ENCODE assay signal across 17 mouse cellular contexts in genomic region chr6:87153231-87153580, GRCm38 (mm10). TPM values are rescaled to one million over a fixed set of nuclear protein-coding genes. Genes with fewer than 3 reads are reported as not detected.
DNase-seq lines count a peak whose midpoint lies in the region; ATAC-seq and TF ChIP-seq lines count a peak whose summit lies in the region.
"Had no signal": no experiment of that assay in that cellular context is flagged by ENCODE, and none has a peak within 500 bp of the region (broad histone marks: within the 10 kb centered on the region; RNA-seq: fewer than 3 reads in every experiment).

No protein-coding gene starts in this region.

- peak overlapping the region; percentile 46 for H3K4me2 ChIP-seq in liver, embryonic 11.5 days
- H3K4me2 ChIP-seq in embryonic facial prominence, embryonic 13.5 days = no peak overlapping the region
- peak overlapping the region; percentile 37 for H3K4me2 ChIP-seq in liver, embryonic 13.5 days
- H3K4me2 ChIP-seq in stomach, postnatal 0 days (replicated peaks; ENCODE audit: low read depth) = no peak overlapping the region
- H3K4me2 ChIP-seq: forebrain, embryonic 15.5 days; kidney, embryonic 15.5 days; midbrain, embryonic 12.5 days; neural tube, embryonic 12.5 days had no signal

- no peaks in the 10 kb centered on the region for H3K36me3 ChIP-seq in liver, embryonic 11.5 days (ENCODE audit: control insufficient read depth, insufficient read depth, low read length)
- peaks cover 37% of the 10 kb centered on the region for H3K36me3 ChIP-seq in embryonic facial prominence, embryonic 13.5 days
- H3K36me3 ChIP-seq in liver, embryonic 13.5 days = no peaks in the 10 kb centered on the region
- H3K36me3 ChIP-seq in small intestine, adult 2 months (ENCODE audit: control insufficient read depth, insufficient read depth, low read length) = no peaks in the 10 kb centered on the region
- H3K36me3 ChIP-seq in stomach, postnatal 0 days (ENCODE audit: control insufficient read depth, insufficient read depth, low read length) = 0 out of 2 replicates have a peak, but pooled peaks cover 3% of the 10 kb centered on the region
- H3K36me3 ChIP-seq: forebrain, embryonic 15.5 days; kidney, embryonic 15.5 days; midbrain, embryonic 12.5 days; neural tube, embryonic 12.5 days had no signal

- no peaks in the 10 kb centered on the region for H3K27me3 ChIP-seq in liver, embryonic 11.5 days (replicated peaks; ENCODE audit: control insufficient read depth, insufficient read depth, low read length)
- H3K27me3 ChIP-seq in embryonic facial prominence, embryonic 13.5 days = no peaks in the 10 kb centered on the region
- H3K27me3 ChIP-seq in liver, embryonic 13.5 days = peaks cover 10% of the 10 kb centered on the region; the same call in 1 of the 2 replicates
- H3K27me3 ChIP-seq in small intestine, adult 2 months (ENCODE audit: control insufficient read depth, insufficient read depth, low read length) = no peaks in the 10 kb centered on the region
- no peaks in the 10 kb centered on the region for H3K27me3 ChIP-seq in stomach, postnatal 0 days (ENCODE audit: control insufficient read depth, insufficient read depth, low read length)
- H3K27me3 ChIP-seq: forebrain, embryonic 15.5 days; kidney, embryonic 15.5 days; midbrain, embryonic 12.5 days; neural tube, embryonic 12.5 days had no signal

- H3K9ac ChIP-seq in liver, embryonic 11.5 days (ENCODE audit: low read depth, low read length) = peak overlapping the region; percentile 9
- no peak overlapping the region for H3K9ac ChIP-seq in embryonic facial prominence, embryonic 13.5 days
- H3K9ac ChIP-seq in liver, embryonic 13.5 days = peak overlapping the region; percentile 34; the same call in 1 of the 2 replicates
- no peak overlapping the region for H3K9ac ChIP-seq in stomach, postnatal 0 days (ENCODE audit: low read length)
- H3K9ac ChIP-seq: forebrain, embryonic 15.5 days; kidney, embryonic 15.5 days; midbrain, embryonic 12.5 days; neural tube, embryonic 12.5 days had no signal

- no peak for TF ChIP-seq POLR2A in small intestine, adult 2 months (IDR thresholded peaks at IDR 0.05; ENCODE audit: low read depth, low read length)

- peak overlapping the region; percentile 8; the same call in 1 of the 2 replicates for H3K27ac ChIP-seq in liver, embryonic 11.5 days (ENCODE audit: low read depth, low read length)
- peak overlapping the region; percentile 79; the same call in 1 of the 2 replicates for H3K27ac ChIP-seq in embryonic facial prominence, embryonic 13.5 days
- H3K27ac ChIP-seq in liver, embryonic 13.5 days = no peak overlapping the region
- H3K27ac ChIP-seq in small intestine, adult 2 months (ENCODE audit: insufficient read depth, low read depth, low read length) = peak overlapping the region; percentile 43
- H3K27ac ChIP-seq in layer of hippocampus, adult 2 months = no peak overlapping the region
- H3K27ac ChIP-seq in stomach, postnatal 0 days (replicated peaks) = no peak overlapping the region
- H3K27ac ChIP-seq: forebrain, embryonic 15.5 days; kidney, embryonic 15.5 days; midbrain, embryonic 12.5 days; neural tube, embryonic 12.5 days had no signal

- H3K4me1 ChIP-seq in liver, embryonic 11.5 days (replicated peaks; ENCODE audit: control insufficient read depth, insufficient read depth, low read length) = peaks cover 7% of the 10 kb centered on the region; the same call in 1 of the 2 replicates
- peaks cover 53% of the 10 kb centered on the region for H3K4me1 ChIP-seq in embryonic facial prominence, embryonic 13.5 days
- H3K4me1 ChIP-seq in liver, embryonic 13.5 days (replicated peaks) = peaks cover 23% of the 10 kb centered on the region
- H3K4me1 ChIP-seq in small intestine, adult 2 months (ENCODE audit: control insufficient read depth, insufficient read depth, insufficient read length, low read length) = peaks cover 4% of the 10 kb centered on the region; the same call in 1 of the 2 replicates
- no peaks in the 10 kb centered on the region for H3K4me1 ChIP-seq in stomach, postnatal 0 days (replicated peaks; ENCODE audit: control insufficient read depth, insufficient read depth)
- H3K4me1 ChIP-seq: midbrain, embryonic 12.5 days; neural tube, embryonic 12.5 days had no signal

- H3K4me3 ChIP-seq in liver, embryonic 11.5 days (ENCODE audit: low read depth, low read length) = no peak overlapping the region
- H3K4me3 ChIP-seq in embryonic facial prominence, embryonic 13.5 days = no peak overlapping the region
- no peak overlapping the region for H3K4me3 ChIP-seq in liver, embryonic 13.5 days (replicated peaks)
- H3K4me3 ChIP-seq in small intestine, adult 2 months (ENCODE audit: low read depth, low read length) = no peak overlapping the region
- no peak overlapping the region for H3K4me3 ChIP-seq in layer of hippocampus, adult 2 months
- H3K4me3 ChIP-seq in stomach, postnatal 0 days (ENCODE audit: low read depth, low read length) = no peak overlapping the region
- H3K4me3 ChIP-seq: forebrain, embryonic 15.5 days; kidney, embryonic 15.5 days; midbrain, embryonic 12.5 days; neural tube, embryonic 12.5 days had no signal

- TF ChIP-seq CTCF in small intestine, adult 2 months (IDR thresholded peaks at IDR 0.05; ENCODE audit: extremely low read depth, insufficient read length, insufficient replicate concordance, low read depth, low read length) = no peak
- no peak for TF ChIP-seq CTCF in layer of hippocampus, adult 2 months (conservative IDR thresholded peaks at IDR 0.05)
- no peak for TF ChIP-seq CTCF in stomach, postnatal 0 days (IDR thresholded peaks at IDR 0.05; ENCODE audit: low read depth)

- ATAC-seq in liver, embryonic 11.5 days (replicated peaks; ENCODE audit: low FRiP score) = peak; percentile 21; the same call in 1 of the 2 replicates
- no peak for ATAC-seq in embryonic facial prominence, embryonic 13.5 days (ENCODE audit: insufficient number of reproducible peaks, insufficient read depth, low FRiP score, low TSS enrichment, low read depth)
- ATAC-seq in liver, embryonic 13.5 days (ENCODE audit: low read depth) = peak; percentile 32
- no peak for ATAC-seq in stomach, postnatal 0 days (ENCODE audit: low FRiP score, low TSS enrichment)
- ATAC-seq: forebrain, embryonic 15.5 days; hindbrain, embryonic 16.5 days had no signal

- WGBS in liver, embryonic 11.5 days = 57% methylated on average over 7 of the region's 7 CpGs
- 78% methylated on average over 7 of the region's 7 CpGs for WGBS in embryonic facial prominence, embryonic 13.5 days
- WGBS in liver, embryonic 13.5 days (ENCODE audit: insufficient replicate concordance) = 41% methylated on average over 7 of the region's 7 CpGs
- 62% methylated on average over 7 of the region's 7 CpGs for WGBS in small intestine, adult 2 months
- 81% methylated on average over 7 of the region's 7 CpGs for WGBS in stomach, postnatal 0 days

- TF ChIP-seq EP300 in stomach, postnatal 0 days (optimal IDR thresholded peaks at IDR 0.05) = no peak

- DNase-seq in liver, embryonic 11.5 days (ENCODE audit: low spot score) = no peak
- no peak for DNase-seq in liver
- no peak for DNase-seq in liver, embryonic 13.5 days
- DNase-seq in layer of hippocampus, adult 2 months (ENCODE audit: low spot score in 2 of 2) = no peak
- no peak for DNase-seq in stomach, postnatal 0 days (ENCODE audit: low spot score)
- DNase-seq: cerebellum, adult 11 months; layer of hippocampus, adult 9-11 months had no signal

- no peaks in the 10 kb centered on the region for H3K9me3 ChIP-seq in liver, embryonic 11.5 days (ENCODE audit: control insufficient read depth, low read length)
- H3K9me3 ChIP-seq in embryonic facial prominence, embryonic 13.5 days = no peaks in the 10 kb centered on the region
- H3K9me3 ChIP-seq in liver, embryonic 13.5 days (replicated peaks) = no peaks in the 10 kb centered on the region
- no peaks in the 10 kb centered on the region for H3K9me3 ChIP-seq in stomach, postnatal 0 days (ENCODE audit: control insufficient read depth, low read length)
- H3K9me3 ChIP-seq: forebrain, embryonic 15.5 days; kidney, embryonic 15.5 days; midbrain, embryonic 12.5 days; neural tube, embryonic 12.5 days had no signal

RNA-seq across cellular contexts. Expression of gene D6Ertd527e, which starts 48.7 kb away (rescaled TPM):
- polyA plus RNA-seq in liver, embryonic 11.5 days (2014; fragmentation: Nextera tagmentation; extraction: Ambion mirVana) = 0.19 and 0.43 TPM in 2 replicates
- 0.15 and 0.28 TPM in 2 replicates for polyA plus RNA-seq in embryonic facial prominence, embryonic 13.5 days (2015; fragmentation: Nextera tagmentation; extraction: Ambion mirVana)
- polyA plus RNA-seq in liver, embryonic 13.5 days (2015; fragmentation: Nextera tagmentation; extraction: Ambion mirVana) = 0.12 TPM in 1 of 2 replicates, not detected in the other
- polyA plus RNA-seq in small intestine, adult 2 months (2012; rRNA removed) = 2.8 and 4.2 TPM in 2 replicates
- not detected for total RNA-seq in layer of hippocampus, adult 2 months (2021)
- polyA plus RNA-seq in stomach, postnatal 0 days (2015; fragmentation: Nextera tagmentation; extraction: Ambion mirVana) = 0.19 and 0.29 TPM in 2 replicates
- total RNA-seq: gastrocnemius, postnatal 25 days; left cerebral cortex, postnatal 14 days had no signal
- polyA plus RNA-seq: forebrain, embryonic 15.5 days; heart, embryonic 14.5 days; midbrain, embryonic 12.5 days had no signal

Comparison
In these comparisons a context has a peak if more than half of its experiments do, and no peak if none do; other contexts are left out.
1. H3K27ac ChIP-seq: peak in liver, embryonic 11.5 days (single experiment), embryonic facial prominence, embryonic 13.5 days (single experiment) and small intestine, adult 2 months (single experiment); none in liver, embryonic 13.5 days (single experiment), layer of hippocampus, adult 2 months (single experiment) and stomach, postnatal 0 days (single experiment).
2. ATAC-seq: peak in liver, embryonic 11.5 days (single experiment) and liver, embryonic 13.5 days (single experiment); none in embryonic facial prominence, embryonic 13.5 days (single experiment) and stomach, postnatal 0 days (single experiment).
3. H3K4me2 ChIP-seq: peak in liver, embryonic 11.5 days (single experiment) and liver, embryonic 13.5 days (single experiment); none in embryonic facial prominence, embryonic 13.5 days (single experiment) and stomach, postnatal 0 days (single experiment).
4. H3K9ac ChIP-seq: peak in liver, embryonic 11.5 days (single experiment) and liver, embryonic 13.5 days (single experiment); none in embryonic facial prominence, embryonic 13.5 days (single experiment) and stomach, postnatal 0 days (single experiment).